Mouse (Mus musculus): ENCODE results near the gene Zfp324. TPM values are rescaled to one million over a fixed set of nuclear protein-coding genes. Genes with fewer than 3 reads are reported as not detected.

Zfp324 gene
- polyA plus RNA-seq, 1 experiment from 2014 or later: 9.4 TPM

DNA sequence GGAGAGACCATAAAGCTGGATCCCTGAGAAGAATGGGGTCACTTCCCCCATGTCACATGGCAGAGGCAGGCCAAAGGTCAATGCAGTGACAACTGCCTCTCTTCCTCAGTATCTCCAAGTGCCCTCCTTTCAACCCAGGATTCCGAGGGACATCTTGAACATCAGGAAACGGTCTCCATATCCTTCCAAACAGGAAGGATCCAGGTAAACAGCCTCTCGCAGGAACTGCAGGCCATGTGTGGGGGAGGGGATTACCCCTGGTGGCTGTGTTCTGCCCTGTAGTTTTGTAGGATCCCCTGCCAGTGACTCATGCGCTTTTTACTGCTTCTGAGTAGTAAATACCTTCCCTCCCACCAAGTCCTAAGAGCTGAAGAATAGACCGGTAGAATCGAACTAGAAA, 14.1 kb downstream of the Zfp324 start:
- Histone ChIP-seq H3K4me1 (ENCODE audit: control insufficient read depth, insufficient read depth, low read length) (peaks cover 4% of the 10 kb centered on the region; the same call in 1 of the 2 replicates), H3K27me3 (replicated peaks; ENCODE audit: control insufficient read depth, insufficient read depth, low read length) (no peaks in the 10 kb centered on the region), H3K4me2 (ENCODE audit: low read depth, low read length) (no peak overlapping the region), H3K36me3 (ENCODE audit: control insufficient read depth, insufficient read depth, low read length) (peaks cover 10% of the 10 kb centered on the region; the same call in 1 of the 2 replicates), H3K4me3 (ENCODE audit: low read depth, low read length) (no peak overlapping the region), H3K9ac (ENCODE audit: low read depth, low read length) (no peak overlapping the region), H3K27ac (replicated peaks; ENCODE audit: low read depth, low read length) (no peak overlapping the region), H3K9me3 (ENCODE audit: control insufficient read depth, low read length) (no peaks in the 10 kb centered on the region)
- WGBS: 74% methylated on average over 6 of the region's 6 CpGs
- ATAC-seq (ENCODE audit: low read depth) (no peak), DNase-seq (ENCODE audit: low spot score) (no peak)

DNA sequence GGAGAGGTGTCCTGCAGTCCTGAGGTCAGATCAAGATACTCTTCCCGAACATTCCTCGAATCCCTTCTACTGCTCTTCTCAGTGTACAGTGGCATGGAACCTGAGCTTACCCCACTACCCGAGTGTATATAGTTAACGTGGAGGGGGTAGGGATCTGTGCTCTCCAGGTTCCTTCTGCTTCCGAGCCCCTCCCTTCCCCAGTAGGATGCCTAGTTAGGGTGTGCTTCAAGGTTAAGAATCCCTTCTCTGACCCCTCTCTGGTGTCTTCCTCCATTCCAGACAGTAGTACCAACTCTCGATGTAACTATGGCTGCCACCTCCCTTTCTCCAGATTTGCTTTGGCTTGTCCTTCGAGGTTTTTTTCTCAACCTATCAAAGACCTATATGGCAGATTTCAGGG, 14.7 kb downstream of the Zfp324 start:
- Histone ChIP-seq H3K36me3 (ENCODE audit: control insufficient read depth, insufficient read depth, low read length) (peaks cover 10% of the 10 kb centered on the region; the same call in 1 of the 2 replicates), H3K9ac (ENCODE audit: low read depth, low read length) (no peak overlapping the region), H3K4me1 (ENCODE audit: control insufficient read depth, insufficient read depth, low read length) (peaks cover 4% of the 10 kb centered on the region; the same call in 1 of the 2 replicates), H3K4me2 (ENCODE audit: low read depth, low read length) (no peak overlapping the region), H3K27ac (replicated peaks; ENCODE audit: low read depth, low read length) (no peak overlapping the region), H3K9me3 (ENCODE audit: control insufficient read depth, low read length) (no peaks in the 10 kb centered on the region), H3K27me3 (replicated peaks; ENCODE audit: control insufficient read depth, insufficient read depth, low read length) (no peaks in the 10 kb centered on the region), H3K4me3 (ENCODE audit: low read depth, low read length) (no peak overlapping the region)
- DNase-seq (ENCODE audit: low spot score) (no peak), ATAC-seq (ENCODE audit: low read depth) (no peak)
- 84% methylated on average over 7 of the region's 7 CpGs for WGBS

GRCm38 (mm10) chr7:12985724-12986123, 20.1 kb downstream of the Zfp324 start:
- Histone ChIP-seq H3K4me3 (ENCODE audit: low read depth, low read length) (no peak overlapping the region), H3K9ac (ENCODE audit: low read depth, low read length) (no peak overlapping the region), H3K27ac (replicated peaks; ENCODE audit: low read depth, low read length) (no peak overlapping the region), H3K4me1 (ENCODE audit: control insufficient read depth, insufficient read depth, low read length) (no peaks in the 10 kb centered on the region), H3K36me3 (ENCODE audit: control insufficient read depth, insufficient read depth, low read length) (peaks cover 10% of the 10 kb centered on the region; the same call in 1 of the 2 replicates), H3K9me3 (ENCODE audit: control insufficient read depth, low read length) (no peaks in the 10 kb centered on the region), H3K27me3 (replicated peaks; ENCODE audit: control insufficient read depth, insufficient read depth, low read length) (no peaks in the 10 kb centered on the region), H3K4me2 (ENCODE audit: low read depth, low read length) (no peak overlapping the region)
- ATAC-seq (ENCODE audit: low read depth) (no peak), DNase-seq (ENCODE audit: low spot score) (no peak)
- WGBS: 80% methylated on average over 1 of the region's 1 CpGs

GRCm38 (mm10) chr7:12986906-12987305, 21.3 kb downstream of the Zfp324 start:
- Histone ChIP-seq H3K4me3 (ENCODE audit: low read depth, low read length) (no peak overlapping the region), H3K4me2 (ENCODE audit: low read depth, low read length) (no peak overlapping the region), H3K4me1 (ENCODE audit: control insufficient read depth, insufficient read depth, low read length) (no peaks in the 10 kb centered on the region), H3K27me3 (replicated peaks; ENCODE audit: control insufficient read depth, insufficient read depth, low read length) (no peaks in the 10 kb centered on the region), H3K9ac (ENCODE audit: low read depth, low read length) (no peak overlapping the region), H3K9me3 (ENCODE audit: control insufficient read depth, low read length) (no peaks in the 10 kb centered on the region), H3K27ac (replicated peaks; ENCODE audit: low read depth, low read length) (no peak overlapping the region), H3K36me3 (ENCODE audit: control insufficient read depth, insufficient read depth, low read length) (peaks cover 9% of the 10 kb centered on the region; the same call in 1 of the 2 replicates)
- no peak for ATAC-seq (ENCODE audit: low read depth)
- DNase-seq (ENCODE audit: low spot score): no peak
- 82% methylated on average over 8 of the region's 8 CpGs for WGBS

DNA sequence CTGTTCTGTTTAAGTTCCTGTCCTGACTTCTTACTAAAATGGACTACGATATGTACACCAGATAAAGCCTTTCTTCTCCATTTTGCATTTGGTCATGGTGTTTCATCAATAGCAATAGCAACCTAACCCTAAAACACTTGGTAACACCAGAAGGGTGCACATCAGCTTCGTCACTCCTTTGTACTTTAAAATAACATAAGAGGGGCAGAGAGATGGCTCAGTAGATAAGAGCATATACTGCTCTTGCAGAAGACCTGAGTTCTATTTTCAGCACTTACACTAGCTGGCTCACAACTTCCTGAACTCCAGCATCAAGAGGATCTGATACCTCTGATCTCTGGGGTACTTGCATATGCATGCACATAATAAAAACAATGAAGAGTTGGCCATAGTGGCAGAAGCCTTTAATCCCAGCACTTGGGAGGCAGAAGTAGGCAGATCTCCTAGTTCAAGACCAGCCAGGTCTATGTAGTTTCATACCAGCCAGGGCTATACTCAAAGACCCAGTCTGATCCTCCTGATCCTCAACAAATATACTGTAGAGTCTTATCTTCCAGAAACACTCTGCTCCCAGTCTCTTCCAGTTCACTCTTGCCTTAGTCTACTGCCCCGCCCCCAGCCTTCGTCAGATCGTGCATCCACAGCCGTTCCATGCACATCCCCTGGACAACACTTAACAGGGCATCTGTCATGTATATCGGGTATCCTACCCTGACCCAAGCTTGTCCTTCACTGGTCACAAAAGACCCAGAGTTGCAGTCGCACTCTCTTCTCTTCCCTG, 22.0 kb downstream of the Zfp324 start:
- ATAC-seq (ENCODE audit: low read depth) (no peak), DNase-seq (ENCODE audit: low spot score) (no peak)
- peaks cover 3% of the 10 kb centered on the region; the same call in 1 of the 2 replicates for H3K36me3 ChIP-seq (ENCODE audit: control insufficient read depth, insufficient read depth, low read length)
- no peaks in the 10 kb centered on the region for H3K4me1 ChIP-seq (ENCODE audit: control insufficient read depth, insufficient read depth, low read length)
- no peak overlapping the region for H3K4me3 ChIP-seq (ENCODE audit: low read depth, low read length)
- 80% methylated on average over 8 of the region's 8 CpGs for WGBS
- no peak overlapping the region for H3K4me2 ChIP-seq (ENCODE audit: low read depth, low read length)
- no peaks in the 10 kb centered on the region for H3K9me3 ChIP-seq (ENCODE audit: control insufficient read depth, low read length)
- H3K27me3 ChIP-seq (replicated peaks; ENCODE audit: control insufficient read depth, insufficient read depth, low read length): no peaks in the 10 kb centered on the region
- no peak overlapping the region for H3K27ac ChIP-seq (replicated peaks; ENCODE audit: low read depth, low read length)
- no peak overlapping the region for H3K9ac ChIP-seq (ENCODE audit: low read depth, low read length)

- ATAC-seq (ENCODE audit: low read depth) (no peak), DNase-seq (ENCODE audit: low spot score) (no peak)
- Histone ChIP-seq H3K4me2 (ENCODE audit: low read depth, low read length) (no peak overlapping the region), H3K9ac (ENCODE audit: low read depth, low read length) (no peak overlapping the region), H3K27me3 (replicated peaks; ENCODE audit: control insufficient read depth, insufficient read depth, low read length) (no peaks in the 10 kb centered on the region), H3K27ac (replicated peaks; ENCODE audit: low read depth, low read length) (no peak overlapping the region), H3K9me3 (ENCODE audit: control insufficient read depth, low read length) (no peaks in the 10 kb centered on the region), H3K4me3 (ENCODE audit: low read depth, low read length) (no peak overlapping the region), H3K4me1 (ENCODE audit: control insufficient read depth, insufficient read depth, low read length) (no peaks in the 10 kb centered on the region), H3K36me3 (ENCODE audit: control insufficient read depth, insufficient read depth, low read length) (no peaks in the 10 kb centered on the region)
- 8% methylated on average over 3 of the region's 3 CpGs for WGBS
Observed at GRCm38 (mm10) chr7:12992222-12992621, 26.6 kb downstream of the Zfp324 start.

- Histone ChIP-seq H3K4me1 (ENCODE audit: control insufficient read depth, insufficient read depth, low read length) (no peaks in the 10 kb centered on the region), H3K4me2 (ENCODE audit: low read depth, low read length) (no peak overlapping the region), H3K4me3 (ENCODE audit: low read depth, low read length) (no peak overlapping the region), H3K9ac (ENCODE audit: low read depth, low read length) (no peak overlapping the region), H3K9me3 (ENCODE audit: control insufficient read depth, low read length) (no peaks in the 10 kb centered on the region), H3K36me3 (ENCODE audit: control insufficient read depth, insufficient read depth, low read length) (no peaks in the 10 kb centered on the region), H3K27ac (replicated peaks; ENCODE audit: low read depth, low read length) (no peak overlapping the region), H3K27me3 (replicated peaks; ENCODE audit: control insufficient read depth, insufficient read depth, low read length) (no peaks in the 10 kb centered on the region)
- ATAC-seq (ENCODE audit: low read depth) (no peak), DNase-seq (ENCODE audit: low spot score) (no peak)
- WGBS: 87% methylated on average over 10 of the region's 10 CpGs
Observed at GRCm38 (mm10) chr7:12993148-12993547, 27.5 kb downstream of the Zfp324 start.

GRCm38 (mm10) chr7:12995862-12996261, 30.2 kb downstream of the Zfp324 start:
- Histone ChIP-seq H3K9me3 (ENCODE audit: control insufficient read depth, low read length) (no peaks in the 10 kb centered on the region), H3K36me3 (ENCODE audit: control insufficient read depth, insufficient read depth, low read length) (no peaks in the 10 kb centered on the region), H3K27ac (replicated peaks; ENCODE audit: low read depth, low read length) (no peak overlapping the region), H3K4me3 (ENCODE audit: low read depth, low read length) (no peak overlapping the region), H3K9ac (ENCODE audit: low read depth, low read length) (no peak overlapping the region), H3K27me3 (replicated peaks; ENCODE audit: control insufficient read depth, insufficient read depth, low read length) (no peaks in the 10 kb centered on the region), H3K4me2 (ENCODE audit: low read depth, low read length) (no peak overlapping the region), H3K4me1 (ENCODE audit: control insufficient read depth, insufficient read depth, low read length) (no peaks in the 10 kb centered on the region)
- no peak for DNase-seq (ENCODE audit: low spot score)
- no peak for ATAC-seq (ENCODE audit: low read depth)

DNA sequence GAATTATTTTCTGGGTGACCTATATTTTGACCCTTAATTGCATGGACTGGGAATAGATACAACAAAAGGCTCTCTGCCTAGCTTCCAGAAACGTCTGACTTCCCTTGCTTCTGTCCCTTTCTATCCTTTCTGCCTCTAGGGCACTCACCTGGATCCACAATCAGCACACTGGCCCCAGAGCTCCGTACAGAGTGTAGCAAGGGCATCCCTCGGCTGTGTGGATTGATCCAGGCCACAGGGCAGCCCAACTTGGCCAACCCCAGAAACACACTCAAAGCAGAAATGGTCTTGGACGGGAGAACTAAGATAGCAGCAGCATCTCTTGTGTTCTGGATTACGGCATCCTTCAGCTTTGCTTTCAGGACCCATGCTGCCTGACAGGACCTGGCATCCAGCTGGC, 31.6 kb downstream of the Zfp324 start:
- Histone ChIP-seq H3K9ac (ENCODE audit: low read depth, low read length) (no peak overlapping the region), H3K9me3 (ENCODE audit: control insufficient read depth, low read length) (no peaks in the 10 kb centered on the region), H3K4me2 (ENCODE audit: low read depth, low read length) (no peak overlapping the region), H3K27me3 (replicated peaks; ENCODE audit: control insufficient read depth, insufficient read depth, low read length) (no peaks in the 10 kb centered on the region), H3K36me3 (ENCODE audit: control insufficient read depth, insufficient read depth, low read length) (no peaks in the 10 kb centered on the region), H3K4me1 (ENCODE audit: control insufficient read depth, insufficient read depth, low read length) (no peaks in the 10 kb centered on the region), H3K27ac (replicated peaks; ENCODE audit: low read depth, low read length) (no peak overlapping the region), H3K4me3 (ENCODE audit: low read depth, low read length) (no peak overlapping the region)
- DNase-seq (ENCODE audit: low spot score) (no peak), ATAC-seq (ENCODE audit: low read depth) (no peak)
- whole genome bisulfite sequencing: 68% methylated on average over 5 of the region's 5 CpGs
